Mouse (Mus musculus): ENCODE data around the gene Echdc3. TPM values are rescaled to one million over a fixed set of nuclear protein-coding genes. Genes with fewer than 3 reads are reported as not detected.

The Echdc3 gene
- total RNA-seq (2018; cell fraction: chromatin; rRNA removed) = 1 to 10 TPM in 19 of 26 experiments, under 1 TPM in 2, not detected in 5; 0.58 to 5.3 (median 2.0) TPM
- under 1 TPM; 0.07 to 0.88 (median 0.35) TPM for total RNA-seq (2018; cell fraction: cytosol; rRNA removed)
- 1 to 10 TPM in 10 of 26 experiments, under 1 TPM in 5, not detected in 11; 0.24 to 3.4 (median 1.2) TPM for total RNA-seq (2018; cell fraction: nucleus; rRNA removed)
- 0.49 to 1.1 TPM (median 0.60 TPM) in 3 replicates for polyA plus RNA-seq (2018)

DNA sequence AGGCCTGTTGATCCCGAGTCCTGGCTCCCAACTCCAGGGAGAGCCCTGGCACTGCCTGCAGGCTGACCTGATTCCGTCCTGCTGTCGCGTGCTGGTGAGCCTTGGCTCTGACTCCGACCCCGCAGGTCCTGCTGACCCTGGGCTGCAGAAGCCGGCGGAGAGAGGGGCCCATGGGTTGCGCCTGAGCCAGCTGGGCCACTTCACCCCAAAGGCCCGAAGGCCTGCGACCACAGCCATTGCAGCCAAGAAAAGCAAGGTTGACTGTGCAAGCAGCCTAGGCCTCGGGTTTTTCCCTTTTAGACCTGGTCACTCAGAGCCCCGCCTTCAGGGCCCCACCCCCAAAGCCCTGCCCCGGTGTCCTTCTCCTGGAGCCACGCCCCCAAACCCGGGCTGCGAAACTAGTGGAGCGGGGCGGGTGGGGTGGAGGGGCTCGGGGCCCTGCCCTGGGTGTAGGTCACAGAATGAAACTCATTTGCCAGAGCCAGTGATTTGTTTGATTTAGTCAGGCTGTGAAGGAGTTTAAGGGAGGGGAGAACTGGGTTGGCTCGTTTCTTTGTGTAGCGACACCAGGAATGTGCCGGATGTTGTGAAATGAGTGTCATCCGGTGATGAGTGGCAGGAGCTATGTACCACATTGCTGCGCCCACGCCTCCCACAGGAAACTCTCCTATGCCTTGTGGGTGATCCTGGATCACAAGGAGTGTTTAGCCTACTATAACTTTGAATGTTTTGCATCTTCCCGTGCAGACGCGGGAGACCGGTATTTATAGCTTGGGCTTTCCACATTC is at the start of gene Echdc3:
TSS of gene Echdc3 (minus strand) at position 310 of the 788 bp plus-strand sequence.
- no peaks in the 10 kb centered on the region for H3K36me3 ChIP-seq (ENCODE audit: inconsistent target)
- H3K4me3 ChIP-seq (ENCODE audit: inconsistent target) = peak within 1 kb of the TSS; percentile 31
- WGBS (ENCODE audit: missing documents) = 11% methylated on average over 30 of the region's 30 CpGs
- peak within 1 kb of the TSS; percentile 52 for H3K27ac ChIP-seq
- H3K79me2 ChIP-seq (ENCODE audit: inconsistent target) = no peaks in the 10 kb centered on the region

DNA sequence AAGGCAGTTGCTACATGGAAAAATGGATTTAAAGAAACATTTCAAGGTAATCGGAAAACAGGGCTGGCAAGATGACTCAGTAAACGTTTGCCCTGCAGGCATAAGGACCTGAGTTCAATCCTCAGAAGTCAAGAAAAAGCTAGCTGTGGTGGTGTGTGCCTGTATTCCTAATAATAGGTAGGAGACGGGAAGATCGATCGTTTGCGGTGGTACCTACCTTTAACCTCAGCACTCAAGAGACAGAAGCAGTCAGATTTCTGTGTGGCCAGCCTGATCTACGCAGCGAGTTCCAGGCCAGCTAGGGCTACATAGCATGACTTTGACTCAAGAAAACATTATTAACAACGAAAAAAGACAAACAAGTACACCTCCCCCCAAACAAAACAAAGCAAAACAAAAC is 48.9 kb upstream of the Echdc3 start:
- Histone ChIP-seq H3K4me3 (ENCODE audit: inconsistent target) (no peak overlapping the region), H3K79me2 (ENCODE audit: inconsistent target) (no peaks in the 10 kb centered on the region), H3K36me3 (ENCODE audit: inconsistent target) (no peaks in the 10 kb centered on the region), H3K27ac (no peak overlapping the region)
- 94% methylated on average over 8 of the region's 9 CpGs for WGBS (ENCODE audit: missing documents)

- Histone ChIP-seq H3K36me3 (ENCODE audit: inconsistent target) (no peaks in the 10 kb centered on the region), H3K79me2 (ENCODE audit: inconsistent target) (no peaks in the 10 kb centered on the region), H3K4me3 (ENCODE audit: inconsistent target) (no peak overlapping the region), H3K27ac (no peak overlapping the region)
- 87% methylated on average over 8 of the region's 8 CpGs for WGBS (ENCODE audit: missing documents)
Measured at GRCm38 (mm10) chr2:6261201-6261672, 48.4 kb upstream of the Echdc3 start.

GRCm38 (mm10) chr2:6260661-6261060 is 47.8 kb upstream of the Echdc3 start:
- H3K36me3 ChIP-seq (ENCODE audit: inconsistent target) = no peaks in the 10 kb centered on the region
- no peak overlapping the region for H3K4me3 ChIP-seq (ENCODE audit: inconsistent target)
- 94% methylated on average over 3 of the region's 4 CpGs for WGBS (ENCODE audit: missing documents)
- no peak overlapping the region for H3K27ac ChIP-seq
- no peaks in the 10 kb centered on the region for H3K79me2 ChIP-seq (ENCODE audit: inconsistent target)

DNA sequence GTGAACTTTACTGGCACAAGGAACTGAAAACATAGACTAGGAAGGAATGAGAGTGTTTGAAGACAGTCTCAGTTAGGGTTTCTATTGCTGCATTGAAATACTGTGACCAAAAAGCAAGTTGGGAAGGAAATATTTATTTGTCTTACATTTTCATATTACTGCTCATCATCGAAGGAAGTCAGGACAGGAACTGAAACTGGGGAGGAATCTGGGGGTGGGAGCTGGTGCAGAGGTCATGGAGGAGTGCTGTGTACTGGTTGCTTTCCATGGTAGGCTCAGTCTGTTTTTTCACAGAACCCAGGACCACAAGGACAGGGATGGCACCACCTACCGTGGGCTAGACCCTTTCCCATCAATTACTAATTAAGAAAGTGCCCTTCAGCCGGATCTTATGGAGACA is 46.3 kb upstream of the Echdc3 start:
- 46% methylated on average over 3 of the region's 3 CpGs for WGBS (ENCODE audit: missing documents)
- Histone ChIP-seq H3K79me2 (ENCODE audit: inconsistent target) (no peaks in the 10 kb centered on the region), H3K4me3 (ENCODE audit: inconsistent target) (no peak overlapping the region), H3K27ac (peak overlapping the region; percentile 52), H3K36me3 (ENCODE audit: inconsistent target) (no peaks in the 10 kb centered on the region)

GRCm38 (mm10) chr2:6258026-6258425 is 45.2 kb upstream of the Echdc3 start:
- Histone ChIP-seq H3K36me3 (ENCODE audit: inconsistent target) (no peaks in the 10 kb centered on the region), H3K79me2 (ENCODE audit: inconsistent target) (no peaks in the 10 kb centered on the region), H3K4me3 (ENCODE audit: inconsistent target) (no peak overlapping the region), H3K27ac (no peak overlapping the region)
- WGBS (ENCODE audit: missing documents) = 98% methylated on average over 4 of the region's 4 CpGs

GRCm38 (mm10) chr2:6257146-6257545 is 44.3 kb upstream of the Echdc3 start:
- Histone ChIP-seq H3K27ac (peak overlapping the region; percentile 73), H3K4me3 (ENCODE audit: inconsistent target) (no peak overlapping the region), H3K79me2 (ENCODE audit: inconsistent target) (no peaks in the 10 kb centered on the region), H3K36me3 (ENCODE audit: inconsistent target) (no peaks in the 10 kb centered on the region)
- WGBS (ENCODE audit: missing documents) = 88% methylated on average over 2 of the region's 2 CpGs

- Histone ChIP-seq H3K4me3 (ENCODE audit: inconsistent target) (no peak overlapping the region), H3K79me2 (ENCODE audit: inconsistent target) (no peaks in the 10 kb centered on the region), H3K36me3 (ENCODE audit: inconsistent target) (no peaks in the 10 kb centered on the region), H3K27ac (peak overlapping the region; percentile 73)
- 21% methylated on average over 19 of the region's 19 CpGs for WGBS (ENCODE audit: missing documents)
Measured at GRCm38 (mm10) chr2:6255989-6256841, 43.4 kb upstream of the Echdc3 start.

- no peaks in the 10 kb centered on the region for H3K79me2 ChIP-seq (ENCODE audit: inconsistent target)
- no peak overlapping the region for H3K4me3 ChIP-seq (ENCODE audit: inconsistent target)
- WGBS (ENCODE audit: missing documents) = 82% methylated on average over 5 of the region's 5 CpGs
- H3K27ac ChIP-seq = peak overlapping the region; percentile 73
- no peaks in the 10 kb centered on the region for H3K36me3 ChIP-seq (ENCODE audit: inconsistent target)
Measured at GRCm38 (mm10) chr2:6255402-6255988, 42.7 kb upstream of the Echdc3 start.

- H3K36me3 ChIP-seq (ENCODE audit: inconsistent target) = no peaks in the 10 kb centered on the region
Measured at GRCm38 (mm10) chr2:6252491-6252890, 39.7 kb upstream of the Echdc3 start.

GRCm38 (mm10) chr2:6251076-6251496 is 38.3 kb upstream of the Echdc3 start:
- Histone ChIP-seq H3K4me3 (ENCODE audit: inconsistent target) (no peak overlapping the region), H3K27ac (no peak overlapping the region), H3K36me3 (ENCODE audit: inconsistent target) (no peaks in the 10 kb centered on the region), H3K79me2 (ENCODE audit: inconsistent target) (no peaks in the 10 kb centered on the region)
- WGBS (ENCODE audit: missing documents) = 12% methylated on average over 3 of the region's 3 CpGs

More at GRCm38 (mm10) chr2:6252491-6252890, 39.7 kb upstream of the Echdc3 start:
- Histone ChIP-seq H3K79me2 (ENCODE audit: inconsistent target) (no peaks in the 10 kb centered on the region), H3K27ac (no peak overlapping the region), H3K4me3 (ENCODE audit: inconsistent target) (no peak overlapping the region)
- 100% methylated on average over 3 of the region's 3 CpGs for WGBS (ENCODE audit: missing documents)

- Histone ChIP-seq H3K27ac (no peak overlapping the region), H3K4me3 (ENCODE audit: inconsistent target) (no peak overlapping the region), H3K79me2 (ENCODE audit: inconsistent target) (no peaks in the 10 kb centered on the region), H3K36me3 (ENCODE audit: inconsistent target) (no peaks in the 10 kb centered on the region)
- WGBS (ENCODE audit: missing documents) = 98% methylated on average over 5 of the region's 5 CpGs
Measured at GRCm38 (mm10) chr2:6241446-6241845, 28.6 kb upstream of the Echdc3 start.

DNA sequence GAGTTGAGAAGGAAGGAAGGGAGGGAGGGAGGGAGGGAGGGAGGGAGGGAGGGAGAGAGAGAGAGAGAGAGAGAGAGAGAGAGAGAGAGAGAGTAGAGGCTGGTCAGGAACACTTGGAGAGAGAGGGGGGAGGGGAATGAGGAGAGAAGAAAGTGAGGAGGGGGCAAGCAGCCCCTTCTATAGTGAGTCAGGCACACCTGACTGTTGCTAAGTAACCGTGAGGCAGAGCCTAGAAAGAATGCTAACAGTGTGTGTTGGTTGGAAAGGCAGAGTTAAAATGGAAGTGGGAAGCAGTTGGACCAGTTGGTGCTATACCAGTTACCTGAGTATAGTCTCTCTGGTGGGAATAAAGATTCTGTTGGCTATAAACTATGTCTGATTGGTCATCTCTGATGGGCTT is 27.2 kb upstream of the Echdc3 start:
- H3K79me2 ChIP-seq (ENCODE audit: inconsistent target) = no peaks in the 10 kb centered on the region
- no peak overlapping the region for H3K27ac ChIP-seq
- 100% methylated on average over 1 of the region's 1 CpGs for WGBS (ENCODE audit: missing documents)
- H3K4me3 ChIP-seq (ENCODE audit: inconsistent target) = no peak overlapping the region
- no peaks in the 10 kb centered on the region for H3K36me3 ChIP-seq (ENCODE audit: inconsistent target)

GRCm38 (mm10) chr2:6239333-6239732 is 26.5 kb upstream of the Echdc3 start:
- Histone ChIP-seq H3K79me2 (ENCODE audit: inconsistent target) (no peaks in the 10 kb centered on the region), H3K4me3 (ENCODE audit: inconsistent target) (no peak overlapping the region), H3K27ac (no peak overlapping the region), H3K36me3 (ENCODE audit: inconsistent target) (no peaks in the 10 kb centered on the region)
- WGBS (ENCODE audit: missing documents) = 90% methylated on average over 4 of the region's 4 CpGs
